Mouse (Mus musculus): ENCODE results near the gene Prkn. TPM values are rescaled to one million over a fixed set of nuclear protein-coding genes. Genes with fewer than 3 reads are reported as not detected.
A peak's percentile ranks its signal among the peaks of the same experiment; 100 is the strongest.

Gene Prkn
- polyA plus RNA-seq, 1 experiment from 2014 or later = 1.00 TPM

GRCm38 (mm10) chr17:11867334-11868095, 1027.3 kb downstream of the Prkn start:
- Histone ChIP-seq H3K36me3 (replicated peaks; ENCODE audit: insufficient read depth, low read length) (no peaks in the 10 kb centered on the region), H3K4me1 (ENCODE audit: insufficient read depth) (no peaks in the 10 kb centered on the region), H3K9ac (replicated peaks) (no peak overlapping the region), H3K27me3 (ENCODE audit: insufficient read depth, low read length) (no peaks in the 10 kb centered on the region), H3K4me2 (ENCODE audit: low read depth, low read length) (0 out of 2 replicates have a peak overlapping the region, but pooled peaks have one; percentile 14), H3K27ac (ENCODE audit: low read depth) (no peak overlapping the region), H3K9me3 (ENCODE audit: low read length) (no peaks in the 10 kb centered on the region), H3K4me3 (ENCODE audit: low read depth, low read length) (no peak overlapping the region)
- DNase-seq = no peak
- TF ChIP-seq EP300 (IDR thresholded peaks at IDR 0.05; ENCODE audit: low read depth) (no peak), CTCF (IDR thresholded peaks at IDR 0.05; ENCODE audit: low read depth) (no peak)
- WGBS (ENCODE audit: insufficient replicate concordance) = 47% methylated on average over 13 of the region's 13 CpGs
- no peak for ATAC-seq

GRCm38 (mm10) chr17:11870546-11870945, 1030.4 kb downstream of the Prkn start:
- H3K9ac ChIP-seq (replicated peaks) = no peak overlapping the region
- WGBS (ENCODE audit: insufficient replicate concordance) = 83% methylated on average over 10 of the region's 10 CpGs
- H3K4me2 ChIP-seq (ENCODE audit: low read depth, low read length) = no peak overlapping the region
- DNase-seq (no peak), ATAC-seq (no peak)
- H3K27me3 ChIP-seq (ENCODE audit: insufficient read depth, low read length) = no peaks in the 10 kb centered on the region
- no peaks in the 10 kb centered on the region for H3K9me3 ChIP-seq (ENCODE audit: low read length)
- no peaks in the 10 kb centered on the region for H3K36me3 ChIP-seq (replicated peaks; ENCODE audit: insufficient read depth, low read length)
- H3K4me1 ChIP-seq (ENCODE audit: insufficient read depth) = no peaks in the 10 kb centered on the region
- no peak overlapping the region for H3K4me3 ChIP-seq (ENCODE audit: low read depth, low read length)
- H3K27ac ChIP-seq (ENCODE audit: low read depth) = no peak overlapping the region
- TF ChIP-seq CTCF (IDR thresholded peaks at IDR 0.05; ENCODE audit: low read depth) = no peak
- no peak for TF ChIP-seq EP300 (IDR thresholded peaks at IDR 0.05; ENCODE audit: low read depth)

GRCm38 (mm10) chr17:11876240-11876639, 1036.1 kb downstream of the Prkn start:
- no peak overlapping the region for H3K9ac ChIP-seq (replicated peaks)
- ATAC-seq = no peak
- 71% methylated on average over 2 of the region's 2 CpGs for WGBS (ENCODE audit: insufficient replicate concordance)
- no peaks in the 10 kb centered on the region for H3K4me1 ChIP-seq (ENCODE audit: insufficient read depth)
- no peaks in the 10 kb centered on the region for H3K9me3 ChIP-seq (ENCODE audit: low read length)
- no peak for DNase-seq
- no peaks in the 10 kb centered on the region for H3K36me3 ChIP-seq (replicated peaks; ENCODE audit: insufficient read depth, low read length)
- no peak for TF ChIP-seq CTCF (IDR thresholded peaks at IDR 0.05; ENCODE audit: low read depth)
- TF ChIP-seq EP300 (IDR thresholded peaks at IDR 0.05; ENCODE audit: low read depth) = no peak
- no peak overlapping the region for H3K4me2 ChIP-seq (ENCODE audit: low read depth, low read length)
- H3K27me3 ChIP-seq (ENCODE audit: insufficient read depth, low read length) = no peaks in the 10 kb centered on the region
- no peak overlapping the region for H3K4me3 ChIP-seq (ENCODE audit: low read depth, low read length)
- no peak overlapping the region for H3K27ac ChIP-seq (ENCODE audit: low read depth)

GRCm38 (mm10) chr17:11881110-11881820, 1041.1 kb downstream of the Prkn start:
- H3K9ac ChIP-seq (replicated peaks) = no peak overlapping the region
- H3K4me2 ChIP-seq (ENCODE audit: low read depth, low read length) = no peak overlapping the region
- no peak for DNase-seq
- H3K4me3 ChIP-seq (ENCODE audit: low read depth, low read length) = no peak overlapping the region
- H3K4me1 ChIP-seq (ENCODE audit: insufficient read depth) = no peaks in the 10 kb centered on the region
- H3K27ac ChIP-seq (ENCODE audit: low read depth) = no peak overlapping the region
- no peaks in the 10 kb centered on the region for H3K36me3 ChIP-seq (replicated peaks; ENCODE audit: insufficient read depth, low read length)
- no peaks in the 10 kb centered on the region for H3K27me3 ChIP-seq (ENCODE audit: insufficient read depth, low read length)
- TF ChIP-seq CTCF (IDR thresholded peaks at IDR 0.05; ENCODE audit: low read depth) (no peak), EP300 (IDR thresholded peaks at IDR 0.05; ENCODE audit: low read depth) (no peak)
- ATAC-seq = no peak
- H3K9me3 ChIP-seq (ENCODE audit: low read length) = no peaks in the 10 kb centered on the region
- WGBS (ENCODE audit: insufficient replicate concordance) = 77% methylated on average over 5 of the region's 5 CpGs

- Histone ChIP-seq H3K9me3 (ENCODE audit: low read length) (no peaks in the 10 kb centered on the region), H3K4me2 (ENCODE audit: low read depth, low read length) (no peak overlapping the region), H3K9ac (replicated peaks) (no peak overlapping the region), H3K27me3 (ENCODE audit: insufficient read depth, low read length) (no peaks in the 10 kb centered on the region), H3K4me1 (ENCODE audit: insufficient read depth) (no peaks in the 10 kb centered on the region), H3K4me3 (ENCODE audit: low read depth, low read length) (no peak overlapping the region), H3K36me3 (replicated peaks; ENCODE audit: insufficient read depth, low read length) (no peaks in the 10 kb centered on the region), H3K27ac (ENCODE audit: low read depth) (no peak overlapping the region)
- no peak for DNase-seq
- no peak for ATAC-seq
- WGBS (ENCODE audit: insufficient replicate concordance) = 82% methylated on average over 6 of the region's 6 CpGs
- TF ChIP-seq EP300 (IDR thresholded peaks at IDR 0.05; ENCODE audit: low read depth) = no peak
- no peak for TF ChIP-seq CTCF (IDR thresholded peaks at IDR 0.05; ENCODE audit: low read depth)
Observed at GRCm38 (mm10) chr17:11885601-11886000, 1045.4 kb downstream of the Prkn start.

GRCm38 (mm10) chr17:11886963-11887362, 1046.8 kb downstream of the Prkn start:
- H3K4me2 ChIP-seq (ENCODE audit: low read depth, low read length) = no peak overlapping the region
- TF ChIP-seq CTCF (IDR thresholded peaks at IDR 0.05; ENCODE audit: low read depth) (0 out of 2 replicates have a peak, but pooled peaks have one; percentile 21), EP300 (IDR thresholded peaks at IDR 0.05; ENCODE audit: low read depth) (no peak)
- H3K4me3 ChIP-seq (ENCODE audit: low read depth, low read length) = no peak overlapping the region
- H3K36me3 ChIP-seq (replicated peaks; ENCODE audit: insufficient read depth, low read length) = no peaks in the 10 kb centered on the region
- H3K27ac ChIP-seq (ENCODE audit: low read depth) = no peak overlapping the region
- H3K9ac ChIP-seq (replicated peaks) = no peak overlapping the region
- no peaks in the 10 kb centered on the region for H3K4me1 ChIP-seq (ENCODE audit: insufficient read depth)
- WGBS (ENCODE audit: insufficient replicate concordance) = 70% methylated on average over 4 of the region's 4 CpGs
- no peak for DNase-seq
- no peaks in the 10 kb centered on the region for H3K9me3 ChIP-seq (ENCODE audit: low read length)
- ATAC-seq = no peak
- H3K27me3 ChIP-seq (ENCODE audit: insufficient read depth, low read length) = no peaks in the 10 kb centered on the region
